Mouse (Mus musculus) cortical plate, adult 2 months (tissue): ENCODE data around the gene Slc35g2. TPM values are rescaled to one million over a fixed set of nuclear protein-coding genes. Genes with fewer than 3 reads are reported as not detected.

ENCODE experiments used
- H3K27ac ChIP-seq: fragments of 200-500 bp; 2 replicates; pipeline ENCODE4 v1.5.1; 2012; ENCODE audit warnings: low read length, control low read depth, inconsistent platforms; ENCODE audit not compliant: insufficient read depth
- H3K4me1 ChIP-seq: fragments of 200-500 bp; 2 replicates; pipeline ENCODE4 v1.6.1; 2011; ENCODE audit warnings: low read length; ENCODE audit not compliant: control insufficient read depth, insufficient read depth
- H3K4me3 ChIP-seq: fragments of 200-500 bp; 2 replicates; pipeline ENCODE4 v1.5.1; 2011; ENCODE audit warnings: mild to moderate bottlenecking, low read length, control low read depth; ENCODE audit not compliant: insufficient read depth
- CTCF ChIP-seq: fragments of 200-500 bp; IDR thresholded peaks from 2 replicates; pipeline ENCODE4 v1.5.1; 2011; ENCODE audit warnings: mild to moderate bottlenecking, control low read depth, low read length; ENCODE audit not compliant: insufficient read depth; ENCODE audit errors: extremely low read depth
- POLR2A ChIP-seq: fragments of 200-500 bp; IDR thresholded peaks from 2 replicates; pipeline ENCODE4 v1.6.1; 2011; ENCODE audit warnings: mild to moderate bottlenecking, low read length, control low read depth; ENCODE audit not compliant: insufficient read depth; ENCODE audit errors: extremely low read depth
- polyA plus RNA-seq: library from polyadenylated mRNA; depleted of rRNA; stranded (reverse); fragments of >200 nt; gene quantifications from 2 replicates; pipeline ENCODE4 v1.2.3, GENCODE M21; 2012

Slc35g2 gene
- polyA plus RNA-seq, 1 experiment: 18.0 TPM

- H3K4me1 ChIP-seq: no peaks in the 10 kb centered on the region; the same call in 1 of the 2 replicates
- no peak overlapping the region for H3K27ac ChIP-seq
- H3K4me3 ChIP-seq: peak overlapping the region; percentile 55
- no peak for TF ChIP-seq CTCF
- TF ChIP-seq POLR2A: no peak
Measured at GRCm38 (mm10) chr9:100569798-100570625, 878 bp downstream of the Slc35g2 start.

- no peak overlapping the region for H3K4me3 ChIP-seq
- no peak overlapping the region for H3K27ac ChIP-seq
- TF ChIP-seq CTCF: no peak
- no peak for TF ChIP-seq POLR2A
- H3K4me1 ChIP-seq: peaks cover 2% of the 10 kb centered on the region; the same call in 1 of the 2 replicates
Measured at GRCm38 (mm10) chr9:100560251-100560890, 10.5 kb downstream of the Slc35g2 start.

- Histone ChIP-seq H3K4me3 (no peak overlapping the region), H3K27ac (no peak overlapping the region), H3K4me1 (peaks cover 2% of the 10 kb centered on the region; the same call in 1 of the 2 replicates)
- no peak for TF ChIP-seq CTCF
- no peak for TF ChIP-seq POLR2A
Measured at GRCm38 (mm10) chr9:100558991-100559390, 11.9 kb downstream of the Slc35g2 start.

- H3K4me3 ChIP-seq: no peak overlapping the region
- H3K27ac ChIP-seq: no peak overlapping the region
- TF ChIP-seq CTCF (no peak), POLR2A (no peak)
- H3K4me1 ChIP-seq: peaks cover 2% of the 10 kb centered on the region; the same call in 1 of the 2 replicates
Measured at GRCm38 (mm10) chr9:100558023-100558573, 12.8 kb downstream of the Slc35g2 start.

GRCm38 (mm10) chr9:100555686-100556085 lies 15.2 kb downstream of the Slc35g2 start:
- H3K4me1 ChIP-seq: peaks cover 2% of the 10 kb centered on the region; the same call in 1 of the 2 replicates
- H3K4me3 ChIP-seq: no peak overlapping the region
- no peak overlapping the region for H3K27ac ChIP-seq
- TF ChIP-seq CTCF: no peak
- no peak for TF ChIP-seq POLR2A

- TF ChIP-seq POLR2A (no peak), CTCF (no peak)
- no peak overlapping the region for H3K27ac ChIP-seq
- no peaks in the 10 kb centered on the region; the same call in 1 of the 2 replicates for H3K4me1 ChIP-seq
- no peak overlapping the region for H3K4me3 ChIP-seq
Measured at GRCm38 (mm10) chr9:100548313-100548712, 22.6 kb downstream of the Slc35g2 start.

GRCm38 (mm10) chr9:100546594-100546910 lies 24.3 kb downstream of the Slc35g2 start:
- TF ChIP-seq POLR2A (no peak), CTCF (no peak)
- Histone ChIP-seq H3K27ac (no peak overlapping the region), H3K4me3 (peak overlapping the region; percentile 76), H3K4me1 (no peaks in the 10 kb centered on the region; the same call in 1 of the 2 replicates)

- TF ChIP-seq CTCF (0 out of 2 replicates have a peak, but pooled peaks have one; percentile 29), POLR2A (peak; percentile 76; the same call in 1 of the 2 replicates)
- Histone ChIP-seq H3K4me1 (no peaks in the 10 kb centered on the region; the same call in 1 of the 2 replicates), H3K27ac (peak within 1 kb of the TSS; percentile 88), H3K4me3 (peak within 1 kb of the TSS; percentile 76)
Measured at GRCm38 (mm10) chr9:100545715-100546593, 24.9 kb downstream of the Slc35g2 start, which contains the start of gene Nck1. TSS of gene Nck1 (minus strand) at chr9:100546134.
